Mouse (Mus musculus) erythroblast, embryonic 14.5 days (primary cell): ENCODE data around the gene Shisa9.

Experiments used
- GATA1 ChIP-seq: IDR thresholded peaks from 2 replicates; pipeline ENCODE4 v1.6.1; 2012; ENCODE audit warnings: low read length, inconsistent platforms, mixed read lengths
- TAL1 ChIP-seq: IDR thresholded peaks from 3 replicates; pipeline ENCODE4 v1.6.1; 2012; ENCODE audit warnings: low read length, inconsistent platforms, mixed read lengths

DNA sequence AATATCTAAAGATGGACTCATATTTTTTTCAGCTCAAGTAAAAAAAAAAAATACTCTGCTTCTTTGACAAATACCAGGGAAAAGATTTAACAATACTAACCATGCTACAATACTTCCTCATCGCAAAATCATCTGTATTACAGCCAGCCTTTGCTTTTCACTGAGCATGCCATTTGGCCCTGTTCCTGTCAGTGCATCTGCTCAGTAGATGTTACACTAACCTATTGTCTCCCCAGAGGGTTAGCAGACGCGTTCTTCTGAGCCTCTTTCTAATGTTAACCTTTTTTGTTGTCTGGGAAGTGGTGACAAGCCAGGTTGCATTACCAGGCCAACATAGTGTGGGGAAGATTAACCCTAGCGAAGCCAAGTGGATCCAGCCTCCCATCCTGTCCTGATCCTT, 10.2 kb upstream of the Shisa9 start:
- TF ChIP-seq GATA1 (no peak), TAL1 (no peak)
